Mouse (Mus musculus) left cerebral cortex, adult 11 months (tissue): ENCODE measurements at regions not wholly inside any gene's neighbourhood (a gene's known extent, or its start where the extent isn't known, plus 50 kb on each side); places are given as distances from the start of the nearest gene placed in this dataset.

Experiments
- DNase-seq: peaks from one replicate; pipeline ENCODE4 v3.0.0; 2022; ENCODE audit warnings: low spot score

GRCm38 (mm10) chrX:82741478-82741877 is 207.2 kb upstream of the Dmd start:
- DNase-seq = no peak

- DNase-seq = no peak
These were observed 184.5 kb upstream of the Dmd start for GRCm38 (mm10) chrX:82764204-82764603.

- no peak for DNase-seq
These were observed 139.5 kb upstream of the Dmd start for GRCm38 (mm10) chrX:82809171-82809570.

GRCm38 (mm10) chrX:82814618-82815017 is 134.1 kb upstream of the Dmd start:
- DNase-seq = peak; percentile 14

- peak; percentile 10 for DNase-seq
These were observed 131.6 kb upstream of the Dmd start for GRCm38 (mm10) chrX:82817045-82817444.

- DNase-seq = no peak
These were observed 125.1 kb upstream of the Dmd start for GRCm38 (mm10) chrX:82823606-82824005.

- DNase-seq = no peak
These were observed 82.6 kb upstream of the Dmd start for GRCm38 (mm10) chrX:82866116-82866515.
